Mouse (Mus musculus) heart, adult 8-10 months (tissue): ENCODE measurements around the gene Pik3r1. TPM values are rescaled to one million over a fixed set of nuclear protein-coding genes. Genes with fewer than 3 reads are reported as not detected.
A peak's percentile ranks its signal among the peaks of the same experiment; 100 is the strongest.

Experiments
- DNase-seq: peaks from one replicate; pipeline ENCODE4 v3.0.0; 2022; ENCODE audit warnings: low spot score
- total RNA-seq, 4 experiments: library from RNA; stranded (reverse); gene quantifications; 2 replicates each; pipeline ENCODE4 v1.2.4; 2022

The Pik3r1 gene
- total RNA-seq, 4 experiments from 2014 or later: 107 to 140 (median 112) TPM

GRCm38 (mm10) chr13:101767013-101767808 is 806 bp downstream of the Pik3r1 start:
- DNase-seq: peak; percentile 51

- no peak for DNase-seq
Observed at GRCm38 (mm10) chr13:101766605-101767012, 1.4 kb downstream of the Pik3r1 start.

- DNase-seq: no peak
Observed at GRCm38 (mm10) chr13:101765976-101766375, 2.0 kb downstream of the Pik3r1 start.

DNA sequence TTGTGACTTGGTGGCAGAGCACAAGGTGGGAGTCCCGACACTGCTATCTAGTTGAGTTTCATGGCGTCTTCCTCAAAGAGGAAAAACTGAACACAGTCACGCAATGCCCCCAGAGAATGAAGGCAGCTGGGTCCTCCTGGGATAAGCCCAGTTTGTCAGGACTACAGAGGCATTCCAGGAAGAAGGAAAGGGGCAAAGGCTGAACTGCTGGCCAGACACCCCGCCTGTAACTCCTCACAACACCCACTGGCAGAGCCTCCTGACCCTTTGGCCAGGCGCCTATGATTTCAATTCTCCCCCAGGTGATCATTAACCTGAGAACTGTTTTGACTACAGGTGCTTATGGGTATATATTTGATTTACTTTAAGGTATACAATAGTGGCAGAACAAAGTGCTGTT is 3.9 kb downstream of the Pik3r1 start:
- DNase-seq: no peak

GRCm38 (mm10) chr13:101763676-101764075 is 4.3 kb downstream of the Pik3r1 start:
- DNase-seq: no peak

DNA sequence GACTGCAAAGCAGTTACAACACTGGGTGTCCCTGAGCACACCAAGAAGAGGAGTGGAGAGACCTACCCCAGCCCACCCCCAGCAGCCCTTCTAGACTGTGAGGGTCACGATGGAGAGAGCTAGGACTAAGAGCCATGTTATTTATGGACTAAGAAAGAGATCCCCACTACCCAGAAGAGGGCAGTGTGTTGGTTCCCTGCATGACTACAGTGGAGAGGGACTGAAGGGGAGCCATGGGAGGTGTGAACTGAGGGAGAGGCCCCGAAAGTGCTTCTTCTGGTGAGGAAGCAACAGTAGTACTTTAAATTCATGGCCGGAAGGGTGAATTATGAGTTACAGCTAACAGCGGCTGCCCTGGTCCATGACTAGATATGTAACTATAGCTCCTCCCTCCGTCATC is 4.9 kb downstream of the Pik3r1 start:
- DNase-seq: no peak

GRCm38 (mm10) chr13:101761617-101762016 is 6.4 kb downstream of the Pik3r1 start:
- no peak for DNase-seq

DNA sequence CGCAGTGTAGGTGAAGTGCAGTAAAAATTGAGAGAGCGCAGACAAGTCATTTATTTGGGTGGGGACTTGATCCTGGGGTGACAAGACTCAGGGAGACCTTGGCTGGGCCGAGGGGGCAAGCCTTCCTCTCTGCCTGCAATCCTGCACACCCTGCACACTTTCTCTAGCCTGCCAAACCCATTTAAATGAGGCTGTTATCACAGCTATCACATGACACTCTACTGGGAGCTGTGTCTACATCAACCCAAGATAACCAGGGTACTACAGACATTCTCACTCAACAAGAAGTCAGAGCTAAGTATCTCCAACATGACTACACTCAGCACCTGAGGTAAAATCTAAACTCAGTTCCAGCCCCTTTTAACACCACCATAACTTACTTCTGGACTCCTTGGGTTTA is 7.1 kb downstream of the Pik3r1 start:
- DNase-seq: no peak

- DNase-seq: no peak
Observed at GRCm38 (mm10) chr13:101760001-101760687, 7.9 kb downstream of the Pik3r1 start.

GRCm38 (mm10) chr13:101759281-101759871 is 8.6 kb downstream of the Pik3r1 start:
- DNase-seq: no peak

GRCm38 (mm10) chr13:101757801-101758422 is 10.1 kb downstream of the Pik3r1 start:
- DNase-seq: no peak

DNA sequence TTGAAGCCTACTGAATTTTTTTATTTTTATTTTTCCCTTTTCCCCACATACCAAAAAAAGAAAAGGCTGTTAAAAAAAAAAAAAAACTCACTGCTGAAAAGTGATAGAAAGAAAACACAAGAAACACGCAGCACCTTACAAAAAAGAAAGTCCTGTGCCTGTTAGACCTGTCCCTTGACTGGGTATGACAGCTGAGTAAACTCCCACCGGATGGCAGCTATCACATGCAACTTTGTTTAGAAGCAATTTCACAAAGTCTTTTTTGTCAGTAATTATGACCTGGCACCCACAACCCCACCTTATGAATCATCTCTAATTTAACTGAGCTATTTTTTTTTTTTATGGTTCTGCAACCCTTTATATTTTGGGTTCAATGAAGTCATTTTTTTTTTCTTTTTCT is 12.8 kb downstream of the Pik3r1 start:
- DNase-seq: no peak

DNA sequence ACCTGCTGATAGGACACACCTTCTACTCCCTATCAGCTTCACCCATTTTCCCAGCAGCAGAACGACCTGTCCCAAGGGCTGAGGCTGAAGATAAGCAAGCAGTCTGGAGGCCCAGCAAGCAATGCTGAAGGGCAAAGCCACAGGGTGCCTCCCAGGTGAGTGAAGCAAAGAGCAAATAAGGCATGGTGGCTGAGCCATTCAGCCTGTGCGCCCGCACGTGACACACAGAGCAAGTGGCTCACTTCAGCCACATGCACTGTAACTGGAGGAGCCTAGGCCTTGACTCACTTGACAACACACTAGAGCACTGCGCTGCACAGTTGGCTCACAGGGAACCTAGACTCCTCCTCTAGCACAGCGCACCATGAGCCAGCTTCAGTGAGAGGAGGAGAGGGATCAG is 14.4 kb downstream of the Pik3r1 start:
- DNase-seq: no peak

- DNase-seq: no peak
Observed at GRCm38 (mm10) chr13:101751816-101752215, 16.2 kb downstream of the Pik3r1 start.

GRCm38 (mm10) chr13:101746012-101746595 is 21.9 kb downstream of the Pik3r1 start:
- DNase-seq: no peak

GRCm38 (mm10) chr13:101744943-101745342 is 23.1 kb downstream of the Pik3r1 start:
- DNase-seq: no peak

GRCm38 (mm10) chr13:101744053-101744452 is 24.0 kb downstream of the Pik3r1 start:
- DNase-seq: no peak

- no peak for DNase-seq
Observed at GRCm38 (mm10) chr13:101743247-101743646, 24.8 kb downstream of the Pik3r1 start.

GRCm38 (mm10) chr13:101742596-101742995 is 25.4 kb downstream of the Pik3r1 start:
- DNase-seq: no peak

- DNase-seq: no peak
Observed at GRCm38 (mm10) chr13:101741530-101742309, 26.3 kb downstream of the Pik3r1 start.
